Mouse (Mus musculus) stomach, embryonic 14.5 days (tissue): ENCODE measurements around the gene Cog1. TPM values are rescaled to one million over a fixed set of nuclear protein-coding genes. Genes with fewer than 3 reads are reported as not detected.

Experiments
- ATAC-seq: fragments of 200-750 bp; cut with Nextera tagmentation; 2 replicates; pipeline ENCODE4 v1.8.0; 2017; ENCODE audit warnings: low read depth, moderate TSS enrichment; ENCODE audit not compliant: insufficient number of reproducible peaks, insufficient read depth, low FRiP score
- H3K27ac ChIP-seq: fragments of 300-500 bp; sonication (generic); 2 replicates; pipeline ENCODE4 v1.5.1; 2014; ENCODE audit warnings: mild to moderate bottlenecking, low read length, moderate library complexity, mixed read lengths
- H3K27me3 ChIP-seq: fragments of 300-500 bp; sonication (generic); 2 replicates; pipeline ENCODE4 v1.6.1; 2014; ENCODE audit warnings: low read length, control low read depth, mixed read lengths; ENCODE audit not compliant: control insufficient read depth, insufficient read depth
- H3K36me3 ChIP-seq: fragments of 300-500 bp; sonication (generic); 2 replicates; pipeline ENCODE4 v1.6.1; 2014; ENCODE audit warnings: mild to moderate bottlenecking, control low read depth, low read length, moderate library complexity, mixed read lengths; ENCODE audit not compliant: control insufficient read depth, insufficient read depth
- H3K4me1 ChIP-seq: fragments of 300-500 bp; sonication (generic); 2 replicates; pipeline ENCODE4 v1.6.1; 2014; ENCODE audit warnings: low read length, control low read depth, mixed read lengths; ENCODE audit not compliant: control insufficient read depth, insufficient read depth
- H3K4me2 ChIP-seq: fragments of 300-500 bp; sonication (generic); replicated peaks from 2 replicates; pipeline ENCODE4 v1.6.1; 2014; ENCODE audit warnings: low read depth, low read length, control low read depth
- H3K4me3 ChIP-seq: fragments of 300-500 bp; sonication (generic); 2 replicates; pipeline ENCODE4 v1.5.1; 2014; ENCODE audit warnings: low read depth, low read length, control low read depth
- H3K9ac ChIP-seq: fragments of 300-500 bp; sonication (generic); replicated peaks from 2 replicates; pipeline ENCODE4 v1.6.1; 2014; ENCODE audit warnings: low read depth, mild to moderate bottlenecking, control low read depth, low read length, moderate library complexity, mixed read lengths
- H3K9me3 ChIP-seq: fragments of 300-500 bp; sonication (generic); 2 replicates; pipeline ENCODE4 v1.6.1; 2016; ENCODE audit warnings: low read depth, low read length, control low read depth; ENCODE audit not compliant: control insufficient read depth
- whole genome bisulfite sequencing: fragments of 180-500 bp; shearing (Covaris S2); extraction: QIAGEN DNeasy Blood & Tissue Kit; methylation state at CpG from one replicate; pipeline ENCODE4 v1.1.7; 2014; 5-methylcytosine and 5-hydroxymethylcytosine counted together
- polyA plus RNA-seq: library from polyadenylated mRNA; unstranded; fragments of >200 nt; fragmentation: Nextera tagmentation; extraction: Ambion mirVana; gene quantifications from 2 replicates; pipeline ENCODE4 v1.2.1, GENCODE M21; 2014

The Cog1 gene
- polyA plus RNA-seq, 1 experiment from 2014 or later: 20.7 TPM

DNA sequence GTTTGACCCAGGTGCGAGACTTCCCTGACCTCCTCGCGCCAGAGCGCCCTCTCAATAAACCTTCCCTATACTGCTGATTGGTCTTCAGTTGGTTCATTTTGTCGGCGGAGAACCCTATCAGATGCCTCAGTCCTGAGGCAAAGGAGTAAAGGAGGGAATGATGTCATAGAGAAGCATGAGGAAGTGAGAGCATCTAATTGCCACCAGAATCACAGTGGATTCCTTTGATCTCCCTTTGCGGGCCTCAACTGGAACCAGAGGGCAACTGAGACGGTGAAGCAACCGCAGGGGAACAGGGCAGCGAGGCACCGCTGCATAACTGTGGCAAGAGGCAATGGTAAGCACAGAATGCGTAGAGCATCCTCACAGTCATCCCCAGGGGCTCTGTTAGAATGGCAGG lies 10.3 kb upstream of the Cog1 start:
- no peaks in the 10 kb centered on the region for H3K27me3 ChIP-seq
- H3K4me3 ChIP-seq: no peak overlapping the region
- no peaks in the 10 kb centered on the region for H3K9me3 ChIP-seq
- H3K4me2 ChIP-seq: no peak overlapping the region
- ATAC-seq: no peak
- 91% methylated on average over 12 of the region's 12 CpGs for WGBS
- no peaks in the 10 kb centered on the region for H3K36me3 ChIP-seq
- H3K9ac ChIP-seq: no peak overlapping the region
- no peaks in the 10 kb centered on the region for H3K4me1 ChIP-seq
- H3K27ac ChIP-seq: no peak overlapping the region

DNA sequence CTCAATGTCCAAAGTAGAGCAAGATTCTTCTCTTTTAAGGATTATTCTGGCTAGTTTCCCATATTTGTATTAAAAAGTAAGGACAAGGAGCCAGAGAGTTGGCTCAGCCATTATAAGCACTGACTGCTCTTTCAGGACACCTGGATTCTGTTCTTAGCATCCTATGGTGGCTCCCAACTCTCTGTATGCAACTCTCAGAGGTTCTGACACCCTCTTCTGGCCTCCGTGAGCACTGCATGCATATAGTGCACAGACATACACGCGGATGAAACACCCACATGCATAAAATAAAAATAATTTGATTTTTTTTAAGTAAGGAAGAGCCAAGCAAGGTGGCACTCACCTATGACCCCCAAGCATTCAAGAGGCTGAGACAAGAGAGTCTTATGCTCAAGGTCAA lies 3.8 kb upstream of the Cog1 start:
- no peak for ATAC-seq
- no peaks in the 10 kb centered on the region for H3K36me3 ChIP-seq
- 0 out of 2 replicates have a peak, but pooled peaks cover 1% of the 10 kb centered on the region for H3K4me1 ChIP-seq
- no peak overlapping the region for H3K9ac ChIP-seq
- no peaks in the 10 kb centered on the region for H3K9me3 ChIP-seq
- H3K27me3 ChIP-seq: no peaks in the 10 kb centered on the region
- no peak overlapping the region for H3K27ac ChIP-seq
- WGBS: 85% methylated on average over 3 of the region's 3 CpGs
- H3K4me2 ChIP-seq: no peak overlapping the region
- no peak overlapping the region for H3K4me3 ChIP-seq

DNA sequence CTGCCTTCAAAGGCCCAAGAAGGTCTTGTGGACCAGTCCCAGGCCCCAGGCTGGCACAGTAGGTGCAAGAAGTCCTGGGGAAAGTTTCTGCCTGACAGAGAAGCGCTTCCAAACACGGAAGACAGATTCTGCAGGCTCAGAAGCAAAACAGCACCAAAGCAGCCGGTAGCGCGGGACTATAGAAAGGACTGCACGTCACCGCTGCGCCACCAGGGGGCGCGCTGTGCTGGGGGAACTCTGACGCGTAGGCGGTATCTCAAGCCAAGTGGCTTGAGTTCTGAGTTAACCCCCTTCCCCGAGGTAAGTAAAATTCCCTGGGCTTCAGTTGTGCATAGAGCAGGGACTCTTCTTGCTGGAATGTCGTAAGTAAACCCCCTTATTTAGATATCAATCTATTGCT lies 817 bp upstream of the Cog1 start:
- Histone ChIP-seq H3K36me3 (peaks cover 16% of the 10 kb centered on the region), H3K9me3 (no peaks in the 10 kb centered on the region), H3K27me3 (no peaks in the 10 kb centered on the region), H3K9ac (no peak overlapping the region; the same call in 1 of the 2 replicates), H3K4me2 (0 out of 2 replicates have a peak overlapping the region, but pooled peaks have one; percentile 66), H3K4me3 (no peak overlapping the region), H3K4me1 (peaks cover 5% of the 10 kb centered on the region; the same call in 1 of the 2 replicates), H3K27ac (no peak overlapping the region)
- ATAC-seq: no peak
- WGBS: 4% methylated on average over 15 of the region's 15 CpGs

DNA sequence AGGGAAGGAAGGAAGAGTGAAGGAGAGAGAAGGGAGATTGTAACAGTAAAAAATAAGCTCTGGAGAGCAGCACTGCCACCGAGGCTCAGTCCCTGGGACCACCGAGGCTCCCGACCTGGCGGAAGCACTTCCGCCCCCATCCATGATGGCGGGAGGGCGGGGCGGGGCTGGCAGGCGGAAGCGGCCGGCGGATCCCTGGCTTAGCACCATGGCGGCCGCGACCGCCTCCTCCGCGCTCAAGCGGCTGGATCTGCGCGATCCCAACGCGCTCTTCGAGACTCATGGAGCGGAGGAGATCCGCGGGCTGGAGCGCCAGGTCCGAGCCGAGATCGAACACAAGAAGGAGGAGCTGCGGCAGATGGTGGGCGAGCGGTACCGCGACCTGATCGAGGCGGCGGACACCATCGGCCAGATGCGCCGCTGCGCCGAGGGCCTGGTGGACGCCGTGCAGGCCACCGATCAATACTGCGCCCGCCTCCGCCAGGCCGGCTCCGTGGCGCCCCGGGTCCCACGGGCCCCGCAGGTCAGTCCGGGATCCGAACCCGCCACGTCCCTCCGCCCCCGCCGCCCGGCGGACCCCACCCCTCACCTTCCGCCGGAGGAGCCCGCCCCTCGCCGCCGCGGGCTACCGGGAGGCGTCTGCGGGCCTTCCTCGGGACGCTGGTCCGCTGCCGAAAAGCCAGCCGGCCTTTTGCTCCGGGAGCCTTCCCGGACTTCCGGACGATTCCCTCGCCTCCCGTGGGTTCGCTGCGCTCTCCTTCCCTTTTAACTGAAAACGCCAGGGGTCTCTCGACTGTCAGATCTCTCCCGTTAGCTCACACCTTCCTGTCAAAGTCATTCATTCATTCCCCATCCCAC lies 613 bp downstream of the Cog1 start, which contains the start of gene Slc39a11:
TSS of gene Slc39a11 (minus strand) at position 727 of the 858 bp plus-strand sequence.
- ATAC-seq: peak; percentile 59
- Histone ChIP-seq H3K9ac (peak within 1 kb of the TSS; percentile 88), H3K4me1 (peaks cover 5% of the 10 kb centered on the region; the same call in 1 of the 2 replicates), H3K27ac (peak within 1 kb of the TSS; percentile 77; the same call in 1 of the 2 replicates), H3K4me3 (peak within 1 kb of the TSS; percentile 96), H3K27me3 (no peaks in the 10 kb centered on the region), H3K9me3 (no peaks in the 10 kb centered on the region), H3K4me2 (peak within 1 kb of the TSS; percentile 66), H3K36me3 (peaks cover 31% of the 10 kb centered on the region)
- WGBS: under 1% methylated on average over 82 of the region's 91 CpGs

DNA sequence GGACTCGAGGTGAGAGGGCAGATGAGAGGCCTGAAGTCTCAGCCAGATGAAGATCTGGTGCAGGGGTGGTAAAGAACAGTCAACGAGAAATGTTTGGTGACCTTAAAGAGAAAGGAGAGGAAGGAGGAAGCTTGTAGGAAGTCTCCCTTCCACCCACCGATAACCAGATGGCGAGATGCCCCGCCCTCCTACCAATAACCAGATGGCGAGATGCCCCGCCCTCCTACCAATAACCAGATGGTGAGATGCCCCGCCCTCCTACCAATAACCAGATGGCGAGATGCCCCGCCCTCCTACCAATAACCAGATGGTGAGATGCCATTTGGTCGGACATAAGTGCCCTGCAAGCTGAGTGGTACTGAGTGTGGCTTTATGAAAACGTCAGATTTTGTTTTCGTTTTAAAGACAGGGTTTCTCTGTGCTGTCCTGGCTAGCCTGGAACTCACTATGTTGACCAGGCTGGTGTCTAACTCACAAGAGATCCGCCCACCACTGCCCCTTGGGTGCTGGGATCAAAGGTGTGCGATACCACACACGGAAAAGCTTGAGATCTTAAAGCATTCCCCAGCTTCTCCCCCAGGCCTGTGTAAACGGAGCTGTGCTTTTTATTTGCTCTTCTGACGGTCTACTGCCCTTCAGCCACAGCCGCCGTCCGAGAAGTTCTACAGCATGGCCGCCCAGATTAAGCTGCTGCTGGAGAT lies 2.4 kb downstream of the Cog1 start:
- H3K9me3 ChIP-seq: no peaks in the 10 kb centered on the region
- H3K27me3 ChIP-seq: no peaks in the 10 kb centered on the region
- H3K27ac ChIP-seq: no peak overlapping the region
- peaks cover 5% of the 10 kb centered on the region; the same call in 1 of the 2 replicates for H3K4me1 ChIP-seq
- peaks cover 46% of the 10 kb centered on the region for H3K36me3 ChIP-seq
- WGBS: 62% methylated on average over 22 of the region's 22 CpGs
- no peak for ATAC-seq
- H3K4me2 ChIP-seq: 0 out of 2 replicates have a peak overlapping the region, but pooled peaks have one; percentile 5
- no peak overlapping the region for H3K4me3 ChIP-seq
- H3K9ac ChIP-seq: no peak overlapping the region

DNA sequence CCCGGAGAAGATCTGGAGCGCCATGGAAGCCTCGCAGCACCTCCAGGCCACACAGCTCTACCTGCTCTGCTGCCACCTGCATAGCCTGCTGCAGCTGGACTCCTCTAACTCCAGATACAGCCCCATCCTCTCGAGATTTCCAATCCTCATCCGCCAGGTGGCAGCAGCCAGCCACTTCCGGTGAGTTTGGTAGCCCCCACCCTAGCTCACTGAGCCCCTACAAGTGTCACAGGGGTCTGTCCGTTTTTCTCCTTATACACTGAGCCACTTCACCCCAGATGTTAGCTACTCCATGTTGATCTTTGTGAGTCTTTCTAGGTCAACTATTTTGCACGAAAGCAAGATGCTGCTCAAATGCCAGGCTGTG lies 2.9 kb downstream of the Cog1 start:
- H3K27me3 ChIP-seq: no peaks in the 10 kb centered on the region
- peaks cover 5% of the 10 kb centered on the region; the same call in 1 of the 2 replicates for H3K4me1 ChIP-seq
- H3K9ac ChIP-seq: no peak overlapping the region
- no peak for ATAC-seq
- no peak overlapping the region for H3K27ac ChIP-seq
- H3K4me3 ChIP-seq: no peak overlapping the region
- no peaks in the 10 kb centered on the region for H3K9me3 ChIP-seq
- H3K36me3 ChIP-seq: peaks cover 51% of the 10 kb centered on the region
- H3K4me2 ChIP-seq: no peak overlapping the region
- WGBS: 43% methylated on average over 8 of the region's 8 CpGs

DNA sequence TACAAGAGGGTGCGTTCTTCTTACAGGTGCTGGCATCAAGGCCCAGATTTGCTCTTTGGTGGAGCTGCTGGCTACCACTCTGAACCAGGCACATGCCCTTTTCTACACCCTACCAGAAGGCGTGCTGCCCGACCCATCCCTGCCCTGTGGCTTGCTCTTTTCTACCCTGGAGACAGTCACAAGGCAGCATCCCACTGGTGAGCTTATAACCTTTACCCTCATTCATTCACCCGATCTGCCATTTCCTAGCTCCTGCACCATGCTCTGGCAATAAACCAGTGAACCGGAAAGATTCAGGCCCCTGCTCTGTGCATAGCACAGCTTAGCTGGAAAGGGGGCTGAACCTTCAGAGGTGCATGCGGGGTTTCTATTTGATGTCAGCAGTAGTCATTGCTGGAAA lies 3.5 kb downstream of the Cog1 start:
- peaks cover 57% of the 10 kb centered on the region for H3K36me3 ChIP-seq

DNA sequence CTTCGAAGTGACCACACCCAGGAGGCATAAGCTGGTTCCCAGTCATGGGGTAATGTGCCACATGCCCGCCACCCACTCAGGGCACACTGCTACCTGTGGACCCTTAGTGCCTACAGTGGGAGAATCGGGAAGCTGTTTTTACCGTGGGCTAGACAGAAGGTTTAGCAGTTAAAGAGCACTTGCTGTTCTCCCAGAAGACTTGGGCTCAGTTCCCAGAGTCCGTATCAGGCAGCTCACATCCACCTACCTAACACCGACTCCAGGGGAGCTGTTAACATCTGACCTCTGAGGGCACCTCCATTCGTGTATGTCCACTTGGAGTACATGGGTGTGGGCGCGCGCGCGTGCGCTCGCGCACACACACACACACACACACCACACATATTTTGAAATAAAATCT lies 5.1 kb downstream of the Cog1 start:
- no peak overlapping the region for H3K27ac ChIP-seq
- H3K9me3 ChIP-seq: no peaks in the 10 kb centered on the region
- no peak overlapping the region for H3K4me3 ChIP-seq
- peaks cover 72% of the 10 kb centered on the region for H3K36me3 ChIP-seq
- peaks cover 5% of the 10 kb centered on the region; the same call in 1 of the 2 replicates for H3K4me1 ChIP-seq
- WGBS: 91% methylated on average over 15 of the region's 15 CpGs
- no peaks in the 10 kb centered on the region for H3K27me3 ChIP-seq
- H3K9ac ChIP-seq: no peak overlapping the region
- ATAC-seq: no peak
- no peak overlapping the region for H3K4me2 ChIP-seq

More for the DNA sequence above, 3.5 kb downstream of the Cog1 start:
- Histone ChIP-seq H3K9ac (no peak overlapping the region), H3K9me3 (no peaks in the 10 kb centered on the region), H3K4me1 (peaks cover 5% of the 10 kb centered on the region; the same call in 1 of the 2 replicates), H3K27ac (no peak overlapping the region), H3K4me3 (no peak overlapping the region), H3K4me2 (no peak overlapping the region), H3K27me3 (no peaks in the 10 kb centered on the region)
- WGBS: 88% methylated on average over 6 of the region's 6 CpGs
- ATAC-seq: no peak
